Comparison of ENCODE assay signal across 27 mouse cellular contexts in genomic region chr3:104138953-104139450, GRCm38 (mm10).
DNase-seq lines count a peak whose midpoint lies in the region; ATAC-seq and TF ChIP-seq lines count a peak whose summit lies in the region.
"Had no signal": no experiment of that assay in that cellular context is flagged by ENCODE, and none has a peak within 500 bp of the region (broad histone marks: within the 10 kb centered on the region; RNA-seq: fewer than 3 reads in every experiment).

No protein-coding gene starts in this region.

- no peak for TF ChIP-seq CTCF in liver, embryonic 14.5 days (IDR thresholded peaks at IDR 0.05; ENCODE audit: low read depth)
- no peak for TF ChIP-seq CTCF in liver, postnatal 0 days (IDR thresholded peaks at IDR 0.05; ENCODE audit: low read depth)
- no peak for TF ChIP-seq CTCF in stomach, postnatal 0 days (IDR thresholded peaks at IDR 0.05; ENCODE audit: low read depth)

- no peaks in the 10 kb centered on the region for H3K9me3 ChIP-seq in heart, embryonic 15.5 days (replicated peaks)
- no peaks in the 10 kb centered on the region for H3K9me3 ChIP-seq in intestine, embryonic 15.5 days
- no peaks in the 10 kb centered on the region for H3K9me3 ChIP-seq in intestine, embryonic 16.5 days (ENCODE audit: control insufficient read depth, low read length)
- no peaks in the 10 kb centered on the region for H3K9me3 ChIP-seq in liver, embryonic 14.5 days (ENCODE audit: control insufficient read depth, low read length)
- no peaks in the 10 kb centered on the region for H3K9me3 ChIP-seq in liver, postnatal 0 days (ENCODE audit: low read length)
- H3K9me3 ChIP-seq in stomach, postnatal 0 days (ENCODE audit: control insufficient read depth, low read length) = no peaks in the 10 kb centered on the region
- H3K9me3 ChIP-seq: forebrain, embryonic 12.5 days; heart, embryonic 10.5 days; hindbrain, embryonic 13.5 days; limb, embryonic 13.5 days; megakaryocyte, embryonic 14.5 days; midbrain, embryonic 12.5 days; neural tube, embryonic 12.5 days had no signal

- no peak overlapping the region for H3K4me2 ChIP-seq in heart, embryonic 15.5 days
- H3K4me2 ChIP-seq in intestine, embryonic 15.5 days (replicated peaks) = no peak overlapping the region
- no peak overlapping the region for H3K4me2 ChIP-seq in intestine, embryonic 16.5 days (ENCODE audit: low read depth, low read length)
- H3K4me2 ChIP-seq in liver, embryonic 14.5 days (ENCODE audit: low read depth) = no peak overlapping the region
- H3K4me2 ChIP-seq in liver, postnatal 0 days (ENCODE audit: low read depth, low read length) = no peak overlapping the region
- H3K4me2 ChIP-seq in stomach, postnatal 0 days (replicated peaks; ENCODE audit: low read depth) = no peak overlapping the region
- H3K4me2 ChIP-seq: forebrain, embryonic 12.5 days; hindbrain, embryonic 13.5 days; limb, embryonic 13.5 days; midbrain, embryonic 12.5 days; neural tube, embryonic 12.5 days had no signal

- no peak overlapping the region for H3K9ac ChIP-seq in heart, embryonic 15.5 days
- no peak overlapping the region for H3K9ac ChIP-seq in intestine, embryonic 15.5 days
- H3K9ac ChIP-seq in intestine, embryonic 16.5 days (ENCODE audit: low read depth, low read length) = no peak overlapping the region
- no peak overlapping the region for H3K9ac ChIP-seq in liver, embryonic 14.5 days (replicated peaks)
- no peak overlapping the region for H3K9ac ChIP-seq in liver, postnatal 0 days (replicated peaks)
- H3K9ac ChIP-seq in stomach, postnatal 0 days (ENCODE audit: low read length) = no peak overlapping the region
- H3K9ac ChIP-seq: forebrain, embryonic 12.5 days; forebrain, postnatal 0 days; hindbrain, embryonic 13.5 days; limb, embryonic 13.5 days; midbrain, embryonic 12.5 days; neural tube, embryonic 12.5 days had no signal

- 94% methylated on average over 4 of the region's 4 CpGs for WGBS in heart, embryonic 15.5 days
- 94% methylated on average over 4 of the region's 4 CpGs for WGBS in intestine, embryonic 15.5 days
- 89% methylated on average over 4 of the region's 4 CpGs for WGBS in intestine, embryonic 16.5 days
- 61% methylated on average over 4 of the region's 4 CpGs for WGBS in liver, embryonic 14.5 days (ENCODE audit: insufficient replicate concordance)
- 77% methylated on average over 4 of the region's 4 CpGs for WGBS in liver, postnatal 0 days (ENCODE audit: insufficient replicate concordance)
- 92% methylated on average over 4 of the region's 4 CpGs for WGBS in stomach, postnatal 0 days

- no peak for DNase-seq in heart, adult 9 months (ENCODE audit: low spot score in 2 of 2)
- DNase-seq in liver, embryonic 14.5 days (ENCODE audit: low read depth in 3 of 3, low spot score in 3 of 3) = no peak
- DNase-seq in liver, postnatal 0 days = no peak
- DNase-seq in stomach, postnatal 0 days (ENCODE audit: low spot score) = no peak
- DNase-seq: adrenal gland, adult 8-10 months; cerebellum, adult 8-10 months; cerebellum, postnatal 25 days; forebrain, postnatal 0 days; heart, postnatal 14 days; kidney, adult 9 months; lung, postnatal 36 days; right cerebral cortex, postnatal 4 days; thymus, postnatal 14 days had no signal

- H3K4me3 ChIP-seq in heart, embryonic 15.5 days = no peak overlapping the region
- no peak overlapping the region for H3K4me3 ChIP-seq in intestine, embryonic 15.5 days (replicated peaks)
- no peak overlapping the region for H3K4me3 ChIP-seq in intestine, embryonic 16.5 days (ENCODE audit: low read length)
- no peak overlapping the region for H3K4me3 ChIP-seq in liver, embryonic 14.5 days (ENCODE audit: insufficient read depth in 1 of 2, low read depth in 2 of 2, low read length in 2 of 2)
- no peak overlapping the region for H3K4me3 ChIP-seq in liver, postnatal 0 days (ENCODE audit: low read depth, low read length)
- H3K4me3 ChIP-seq in stomach, postnatal 0 days (ENCODE audit: low read depth, low read length) = no peak overlapping the region
- H3K4me3 ChIP-seq: forebrain, embryonic 12.5 days; heart, embryonic 10.5 days; hindbrain, embryonic 13.5 days; limb, embryonic 13.5 days; megakaryocyte, embryonic 14.5 days; midbrain, embryonic 12.5 days; myocyte; neural tube, embryonic 12.5 days had no signal

- H3K4me1 ChIP-seq in heart, embryonic 15.5 days (replicated peaks) = peaks cover 17% of the 10 kb centered on the region
- no peaks in the 10 kb centered on the region for H3K4me1 ChIP-seq in intestine, embryonic 15.5 days (replicated peaks)
- H3K4me1 ChIP-seq in intestine, embryonic 16.5 days (ENCODE audit: control insufficient read depth, insufficient read depth, low read length) = no peaks in the 10 kb centered on the region; the same call in 1 of the 2 replicates
- 0 out of 4 replicates have a peak, but pooled peaks cover 0 to 2% of the 10 kb centered on the region in 2 experiments for H3K4me1 ChIP-seq in liver, embryonic 14.5 days (replicated peaks; ENCODE audit: control insufficient read depth in 2 of 2, insufficient read depth in 2 of 2, low read length in 1 of 2)
- H3K4me1 ChIP-seq in liver, postnatal 0 days (ENCODE audit: insufficient read depth) = no peaks in the 10 kb centered on the region
- no peaks in the 10 kb centered on the region for H3K4me1 ChIP-seq in stomach, postnatal 0 days (replicated peaks; ENCODE audit: control insufficient read depth, insufficient read depth)
- H3K4me1 ChIP-seq: forebrain, embryonic 12.5 days; hindbrain, embryonic 13.5 days; megakaryocyte, embryonic 14.5 days; midbrain, embryonic 12.5 days; neural tube, embryonic 12.5 days had no signal

- H3K36me3 ChIP-seq in heart, embryonic 15.5 days = no peaks in the 10 kb centered on the region
- H3K36me3 ChIP-seq in intestine, embryonic 15.5 days = no peaks in the 10 kb centered on the region
- H3K36me3 ChIP-seq in intestine, embryonic 16.5 days (ENCODE audit: control insufficient read depth, insufficient read depth, low read length) = no peaks in the 10 kb centered on the region
- H3K36me3 ChIP-seq in liver, embryonic 14.5 days (replicated peaks; ENCODE audit: control insufficient read depth, insufficient read depth, low read depth) = no peaks in the 10 kb centered on the region
- H3K36me3 ChIP-seq in liver, postnatal 0 days (replicated peaks; ENCODE audit: insufficient read depth, low read length) = no peaks in the 10 kb centered on the region
- no peaks in the 10 kb centered on the region for H3K36me3 ChIP-seq in stomach, postnatal 0 days (ENCODE audit: control insufficient read depth, insufficient read depth, low read length)
- H3K36me3 ChIP-seq: forebrain, embryonic 12.5 days; heart, embryonic 10.5 days; hindbrain, embryonic 13.5 days; limb, embryonic 13.5 days; midbrain, embryonic 12.5 days; neural tube, embryonic 12.5 days had no signal

- ATAC-seq in heart, embryonic 15.5 days (replicated peaks; ENCODE audit: insufficient number of reproducible peaks, insufficient read depth, low FRiP score, low read depth) = peak; percentile 47; the same call in 1 of the 2 replicates
- ATAC-seq in intestine, embryonic 15.5 days = peak; percentile 34; the same call in 1 of the 2 replicates
- no peak for ATAC-seq in intestine, embryonic 16.5 days
- ATAC-seq in liver, embryonic 14.5 days (ENCODE audit: insufficient read depth) = peak; percentile 11; the same call in 1 of the 2 replicates
- no peak for ATAC-seq in liver, postnatal 0 days
- ATAC-seq in stomach, postnatal 0 days (ENCODE audit: low FRiP score, low TSS enrichment) = peak; percentile 47; the same call in 1 of the 2 replicates
- ATAC-seq in megakaryocyte progenitor cell, adult 5-6 weeks (replicated peaks; ENCODE audit: poor library complexity) = no peak
- ATAC-seq: forebrain, postnatal 0 days; intestine, postnatal 0 days had no signal

- TF ChIP-seq EP300 in liver, embryonic 14.5 days (IDR thresholded peaks at IDR 0.05; ENCODE audit: low read depth) = no peak
- TF ChIP-seq EP300 in liver, postnatal 0 days (IDR thresholded peaks at IDR 0.05; ENCODE audit: low read depth) = no peak
- no peak for TF ChIP-seq EP300 in stomach, postnatal 0 days (optimal IDR thresholded peaks at IDR 0.05)

- no peaks in the 10 kb centered on the region for H3K27me3 ChIP-seq in heart, embryonic 15.5 days
- H3K27me3 ChIP-seq in intestine, embryonic 15.5 days (replicated peaks) = no peaks in the 10 kb centered on the region
- no peaks in the 10 kb centered on the region for H3K27me3 ChIP-seq in intestine, embryonic 16.5 days (replicated peaks; ENCODE audit: control insufficient read depth, insufficient read depth, low read length)
- no peaks in the 10 kb centered on the region for H3K27me3 ChIP-seq in liver, embryonic 14.5 days (ENCODE audit: control insufficient read depth, insufficient read depth, low read length)
- H3K27me3 ChIP-seq in liver, postnatal 0 days (ENCODE audit: insufficient read depth, low read length) = no peaks in the 10 kb centered on the region
- H3K27me3 ChIP-seq in stomach, postnatal 0 days (ENCODE audit: control insufficient read depth, insufficient read depth, low read length) = no peaks in the 10 kb centered on the region
- H3K27me3 ChIP-seq: CH12.LX; forebrain, embryonic 12.5 days; hindbrain, embryonic 13.5 days; limb, embryonic 13.5 days; megakaryocyte, embryonic 14.5 days; midbrain, embryonic 12.5 days; neural tube, embryonic 12.5 days had no signal

- no peak overlapping the region for H3K27ac ChIP-seq in heart, embryonic 15.5 days
- H3K27ac ChIP-seq in intestine, embryonic 15.5 days = no peak overlapping the region
- no peak overlapping the region for H3K27ac ChIP-seq in intestine, embryonic 16.5 days (ENCODE audit: low read length)
- no peak overlapping the region for H3K27ac ChIP-seq in liver, embryonic 14.5 days
- H3K27ac ChIP-seq in liver, postnatal 0 days (ENCODE audit: low read depth) = no peak overlapping the region
- no peak overlapping the region for H3K27ac ChIP-seq in stomach, postnatal 0 days (replicated peaks)
- H3K27ac ChIP-seq: forebrain, embryonic 12.5 days; heart, embryonic 10.5 days; hindbrain, embryonic 13.5 days; limb, embryonic 13.5 days; midbrain, embryonic 12.5 days; neural tube, embryonic 12.5 days had no signal

Comparison
In these comparisons a context has a peak if more than half of its experiments do, and no peak if none do; other contexts are left out.
1. ATAC-seq: peak in heart, embryonic 15.5 days (single experiment), intestine, embryonic 15.5 days (single experiment), liver, embryonic 14.5 days (single experiment) and stomach, postnatal 0 days (single experiment); none in intestine, embryonic 16.5 days (single experiment), liver, postnatal 0 days (single experiment) and megakaryocyte progenitor cell, adult 5-6 weeks (single experiment).